Mouse (Mus musculus): ENCODE results near the gene Map3k11. TPM values are rescaled to one million over a fixed set of nuclear protein-coding genes. Genes with fewer than 3 reads are reported as not detected.

Gene Map3k11
- total and polyA plus RNA-seq, 3 experiments, result 20.8 to 31.9 (median 23.2) TPM

DNA sequence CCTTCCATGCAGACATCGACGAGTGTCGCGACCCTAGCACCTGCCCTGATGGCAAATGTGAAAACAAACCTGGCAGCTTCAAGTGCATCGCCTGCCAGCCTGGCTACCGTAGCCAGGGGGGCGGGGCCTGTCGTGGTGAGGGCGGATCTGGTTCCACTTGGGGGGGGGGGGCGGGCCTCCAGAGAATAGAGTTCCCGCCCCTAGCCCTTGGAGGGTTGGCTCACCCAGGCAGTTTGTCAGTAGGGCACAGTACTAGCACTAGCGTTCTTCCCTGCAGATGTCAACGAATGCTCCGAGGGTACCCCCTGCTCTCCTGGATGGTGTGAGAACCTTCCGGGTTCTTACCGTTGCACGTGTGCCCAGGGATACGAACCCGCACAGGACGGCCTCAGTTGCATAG, 63.2 kb downstream of the Map3k11 start:
- no peaks in the 10 kb centered on the region for H3K27me3 ChIP-seq (ENCODE audit: control insufficient read depth, insufficient read depth, low read length)
- H3K79me2 ChIP-seq (replicated peaks; ENCODE audit: control insufficient read depth, insufficient read depth, low read length), result no peaks in the 10 kb centered on the region
- intact Hi-C loops (cut with DNase I), result no loop called here
- no peaks in the 10 kb centered on the region for H3K36me3 ChIP-seq (ENCODE audit: control insufficient read depth, insufficient read depth, low read length)
- DNase-seq, result peak in 1 of 2 experiments; percentile 28
- H3K9ac ChIP-seq (ENCODE audit: low read depth, low read length), result no peak overlapping the region
- TF ChIP-seq CTCF (IDR thresholded peaks at IDR 0.05), result no peak
- H3K4me3 ChIP-seq, result no peak overlapping the region
- H3K27ac ChIP-seq, result no peak overlapping the region
- no peaks in the 10 kb centered on the region for H3K4me1 ChIP-seq (ENCODE audit: control insufficient read depth, insufficient read depth, low read length)
- WGBS, result 38% methylated on average over 20 of the region's 20 CpGs

Small RNA genes within 50 kb of the gene (microRNA-seq; reads per million reads assigned to microRNA genes)
- 0 reads per million in 2 experiments for gene Mir6987

Other genes with a start within 250 kb of the Map3k11 start
- gene Fosl1, start 241.2 kb upstream of the Map3k11 start, total RNA-seq (2021), result not detected
- gene Fosl1, start 241.2 kb upstream of the Map3k11 start, polyA plus RNA-seq (2012; rRNA removed), result 0.12 TPM in 1 of 2 replicates, not detected in the other
- 1 to 10 TPM; 6.3 to 9.7 TPM for gene Ccdc85b, start 230.8 kb upstream of the Map3k11 start, total RNA-seq (2021)
- 5.9 and 6.1 TPM in 2 replicates for gene Ccdc85b, start 230.8 kb upstream of the Map3k11 start, polyA plus RNA-seq (2012; rRNA removed)
- gene Fibp, start 228.1 kb upstream of the Map3k11 start, total RNA-seq (2021), result 10 to 100 TPM; 47.1 to 52.9 TPM
- gene Fibp, start 228.1 kb upstream of the Map3k11 start, polyA plus RNA-seq (2012; rRNA removed), result 85.6 and 88.3 TPM in 2 replicates
- under 1 TPM; 0.32 to 0.42 TPM for gene Ctsw, start 220.2 kb upstream of the Map3k11 start, total RNA-seq (2021)
- 0.67 and 2.0 TPM in 2 replicates for gene Ctsw, start 220.2 kb upstream of the Map3k11 start, polyA plus RNA-seq (2012; rRNA removed)
- 10 to 100 TPM in 1 of 2 experiments, 1 to 10 TPM in 1; 8.2 to 10.3 TPM for gene Efemp2, start 214.8 kb upstream of the Map3k11 start, total RNA-seq (2021)
- gene Efemp2, start 214.8 kb upstream of the Map3k11 start, polyA plus RNA-seq (2012; rRNA removed), result 33.6 and 36.3 TPM in 2 replicates
- 10 to 100 TPM; 18.6 to 21.6 TPM for gene Mus81, start 200.3 kb upstream of the Map3k11 start, total RNA-seq (2021)
- gene Mus81, start 200.3 kb upstream of the Map3k11 start, polyA plus RNA-seq (2012; rRNA removed), result 36.4 and 38.6 TPM in 2 replicates
- gene Cfl1, start 198.3 kb upstream of the Map3k11 start, total RNA-seq (2021), result 100 to 1,000 TPM; 169 to 194 TPM
- gene Cfl1, start 198.3 kb upstream of the Map3k11 start, polyA plus RNA-seq (2012; rRNA removed), result 160 and 206 TPM in 2 replicates
- under 1 TPM; 0.82 to 0.89 TPM for gene 1700020D05Rik, start 185.0 kb upstream of the Map3k11 start, total RNA-seq (2021)
- 0.70 and 0.85 TPM in 2 replicates for gene 1700020D05Rik, start 185.0 kb upstream of the Map3k11 start, polyA plus RNA-seq (2012; rRNA removed)
- 1 to 10 TPM; 3.9 to 5.2 TPM for gene Snx32, start 178.2 kb upstream of the Map3k11 start, total RNA-seq (2021)
- gene Snx32, start 178.2 kb upstream of the Map3k11 start, polyA plus RNA-seq (2012; rRNA removed), result 11.4 and 13.0 TPM in 2 replicates
- gene Ovol1, start 128.1 kb upstream of the Map3k11 start, total RNA-seq (2021), result not detected
- gene Ovol1, start 128.1 kb upstream of the Map3k11 start, polyA plus RNA-seq (2012; rRNA removed), result 0.04 TPM in 1 of 2 replicates, not detected in the other
- gene Ap5b1, start 120.7 kb upstream of the Map3k11 start, total RNA-seq (2021), result 1 to 10 TPM; 3.0 to 3.3 TPM
- 3.0 and 3.1 TPM in 2 replicates for gene Ap5b1, start 120.7 kb upstream of the Map3k11 start, polyA plus RNA-seq (2012; rRNA removed)
- 10 to 100 TPM; 50.2 to 58.6 TPM for gene Rnaseh2c, start 86.9 kb upstream of the Map3k11 start, total RNA-seq (2021)
- gene Rnaseh2c, start 86.9 kb upstream of the Map3k11 start, polyA plus RNA-seq (2012; rRNA removed), result 18.7 and 37.1 TPM in 2 replicates
- 10 to 100 TPM; 27.0 to 27.5 TPM for gene Kat5, start 78.5 kb upstream of the Map3k11 start, total RNA-seq (2021)
- gene Kat5, start 78.5 kb upstream of the Map3k11 start, polyA plus RNA-seq (2012; rRNA removed), result 36.1 and 56.9 TPM in 2 replicates
- 10 to 100 TPM; 26.8 to 32.5 TPM for gene Rela, start 51.3 kb upstream of the Map3k11 start, total RNA-seq (2021)
- 39.8 and 57.2 TPM in 2 replicates for gene Rela, start 51.3 kb upstream of the Map3k11 start, polyA plus RNA-seq (2012; rRNA removed)
- gene Sipa1, start 25.0 kb upstream of the Map3k11 start, total RNA-seq (2021), result 10 to 100 TPM; 19.9 to 23.5 TPM
- 37.7 and 39.9 TPM in 2 replicates for gene Sipa1, start 25.0 kb upstream of the Map3k11 start, polyA plus RNA-seq (2012; rRNA removed)
- gene Pcnx3, start 166 bp downstream of the Map3k11 start, total RNA-seq (2021), result 10 to 100 TPM; 17.5 to 18.6 TPM
- 33.6 and 40.1 TPM in 2 replicates for gene Pcnx3, start 166 bp downstream of the Map3k11 start, polyA plus RNA-seq (2012; rRNA removed)
- gene Kcnk7, start 15.6 kb downstream of the Map3k11 start, total RNA-seq (2021), result not detected
- not detected in 2 replicates for gene Kcnk7, start 15.6 kb downstream of the Map3k11 start, polyA plus RNA-seq (2012; rRNA removed)
- 100 to 1,000 TPM; 128 to 137 TPM for gene Ehbp1l1, start 37.6 kb downstream of the Map3k11 start, total RNA-seq (2021)
- gene Ehbp1l1, start 37.6 kb downstream of the Map3k11 start, polyA plus RNA-seq (2012; rRNA removed), result 100 and 121 TPM in 2 replicates
- 10 to 100 TPM; 24.2 to 26.3 TPM for gene Fam89b, start 40.9 kb downstream of the Map3k11 start, total RNA-seq (2021)
- gene Fam89b, start 40.9 kb downstream of the Map3k11 start, polyA plus RNA-seq (2012; rRNA removed), result 75.7 and 80.7 TPM in 2 replicates
- gene Ltbp3, start 52.2 kb downstream of the Map3k11 start, total RNA-seq (2021), result 10 to 100 TPM; 30.7 to 34.2 TPM
- gene Ltbp3, start 52.2 kb downstream of the Map3k11 start, polyA plus RNA-seq (2012; rRNA removed), result 61.3 and 61.5 TPM in 2 replicates
- gene Scyl1, start 82.7 kb downstream of the Map3k11 start, total RNA-seq (2021), result 10 to 100 TPM; 57.2 to 70.0 TPM
- gene Scyl1, start 82.7 kb downstream of the Map3k11 start, polyA plus RNA-seq (2012; rRNA removed), result 95.6 and 113 TPM in 2 replicates
- gene Frmd8, start 186.5 kb downstream of the Map3k11 start, total RNA-seq (2021), result 1 to 10 TPM; 7.7 to 8.4 TPM
- gene Frmd8, start 186.5 kb downstream of the Map3k11 start, polyA plus RNA-seq (2012; rRNA removed), result 7.0 and 9.3 TPM in 2 replicates
- gene Slc25a45, start 189.1 kb downstream of the Map3k11 start, total RNA-seq (2021), result 1 to 10 TPM; 2.8 TPM
- gene Slc25a45, start 189.1 kb downstream of the Map3k11 start, polyA plus RNA-seq (2012; rRNA removed), result 7.9 and 8.2 TPM in 2 replicates
- gene Tigd3, start 205.4 kb downstream of the Map3k11 start, total RNA-seq (2021), result under 1 TPM; 0.14 to 0.47 TPM
- gene Tigd3, start 205.4 kb downstream of the Map3k11 start, polyA plus RNA-seq (2012; rRNA removed), result 0.25 and 0.67 TPM in 2 replicates
- gene Dpf2, start 224.3 kb downstream of the Map3k11 start, total RNA-seq (2021), result 10 to 100 TPM; 82.3 to 83.5 TPM
- 71.8 and 104 TPM in 2 replicates for gene Dpf2, start 224.3 kb downstream of the Map3k11 start, polyA plus RNA-seq (2012; rRNA removed)
- gene Cdc42ep2, start 236.1 kb downstream of the Map3k11 start, total RNA-seq (2021), result 1 to 10 TPM; 8.0 to 8.4 TPM
- gene Cdc42ep2, start 236.1 kb downstream of the Map3k11 start, polyA plus RNA-seq (2012; rRNA removed), result 11.7 and 19.0 TPM in 2 replicates